Mouse (Mus musculus) neural tube, embryonic 10.5 days (tissue): Measurements from ENCODE around the gene Gabrd.

Experiments
- DNase-seq: peaks from one replicate; pipeline ENCODE4 v3.0.0-alpha.2; 2017; ENCODE audit warnings: low spot score; ENCODE audit errors: extremely low spot score

Gene Gabrd

GRCm38 (mm10) chr4:155344299-155344600, 53.7 kb downstream of the Gabrd start:
- no peak for DNase-seq

- no peak for DNase-seq
Observed at GRCm38 (mm10) chr4:155343415-155344298, 54.3 kb downstream of the Gabrd start.

- no peak for DNase-seq
Observed at GRCm38 (mm10) chr4:155336284-155337050, 61.4 kb downstream of the Gabrd start.
